Mouse (Mus musculus): Measurements from ENCODE around the gene Lsm3. TPM values are rescaled to one million over a fixed set of nuclear protein-coding genes. Genes with fewer than 3 reads are reported as not detected.

Gene Lsm3
- polyA plus RNA-seq (2015; fragmentation: Nextera tagmentation; extraction: Ambion mirVana) = 103 and 115 TPM in 2 replicates

GRCm38 (mm10) chr6:91515545-91516449 is at the start of gene Lsm3, which contains the start of gene Xpc:
TSS of gene Lsm3 (plus strand) at chr6:91515928.
TSS of gene Xpc (minus strand) at chr6:91515888.

GRCm38 (mm10) chr6:91472868-91473804 is 42.6 kb upstream of the Lsm3 start, which contains the start of the genes Chchd4 and Tmem43:
TSS of gene Chchd4 (minus strand) at chr6:91473546.
TSS of gene Tmem43 (plus strand) at chr6:91473703.

Other genes starting within 250 kb of the Lsm3 start
- gene Wnt7a, start 104.6 kb upstream of the Lsm3 start, polyA plus RNA-seq (2015; fragmentation: Nextera tagmentation; extraction: Ambion mirVana) = 0.06 TPM in 1 of 2 replicates, not detected in the other
- gene Chchd4, start 42.4 kb upstream of the Lsm3 start, polyA plus RNA-seq (2015; fragmentation: Nextera tagmentation; extraction: Ambion mirVana) = 19.6 and 20.2 TPM in 2 replicates
- gene Tmem43, start 42.2 kb upstream of the Lsm3 start, polyA plus RNA-seq (2015; fragmentation: Nextera tagmentation; extraction: Ambion mirVana) = 25.5 and 38.8 TPM in 2 replicates
- gene Xpc, start within 50 bp of the Lsm3 start, polyA plus RNA-seq (2015; fragmentation: Nextera tagmentation; extraction: Ambion mirVana) = 7.4 and 8.3 TPM in 2 replicates
- gene Slc6a6, start 168.1 kb downstream of the Lsm3 start, polyA plus RNA-seq (2015; fragmentation: Nextera tagmentation; extraction: Ambion mirVana) = 31.3 and 35.8 TPM in 2 replicates

All from skeletal muscle tissue, postnatal 0 days (tissue).